Mouse (Mus musculus): ENCODE data around the gene Skida1. TPM values are rescaled to one million over a fixed set of nuclear protein-coding genes. Genes with fewer than 3 reads are reported as not detected.
A peak's percentile ranks its signal among the peaks of the same experiment; 100 is the strongest.
"Not testable (repeated sequence)": the region's sequence is repeated elsewhere in the genome, so short reads cannot be mapped to it uniquely, and the experiment has no call there.

The Skida1 gene
- not detected in 2 replicates for total RNA-seq (2017)

DNA sequence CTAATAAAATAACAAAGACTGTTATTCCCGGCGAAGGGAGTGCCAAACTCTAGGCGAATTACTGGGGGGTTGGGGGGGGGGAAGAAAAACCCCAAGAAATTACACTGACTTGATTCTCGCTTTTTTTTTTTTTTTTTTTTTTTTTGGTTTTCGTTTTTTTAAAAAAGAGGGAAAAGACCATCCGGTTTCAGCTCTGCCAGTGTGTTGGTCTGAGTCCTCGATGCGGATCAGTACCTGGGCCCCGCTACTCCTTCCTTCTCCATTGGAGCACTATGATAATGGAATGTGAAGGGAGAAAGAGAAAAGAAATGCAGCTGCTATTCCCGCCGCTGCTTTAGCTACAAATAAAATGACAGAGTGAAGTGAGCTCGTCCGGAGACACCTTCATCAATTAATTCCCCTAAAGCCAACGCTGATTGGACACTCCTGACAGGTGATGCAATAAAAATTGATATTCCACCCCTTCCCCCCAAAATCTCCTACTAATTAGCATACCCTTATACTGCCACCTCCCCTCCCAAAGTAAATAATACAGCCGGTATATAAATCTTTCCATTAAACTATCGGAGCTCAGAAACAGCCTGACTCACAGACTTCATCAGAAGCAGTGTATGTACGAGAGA is at the start of gene Skida1:
Gene Skida1, minus strand, starts transcription at position 599 of the 623 bp plus-strand sequence.
- no peak for ATAC-seq (replicated peaks; ENCODE audit: low read depth, poor library complexity, severe bottlenecking)

DNA sequence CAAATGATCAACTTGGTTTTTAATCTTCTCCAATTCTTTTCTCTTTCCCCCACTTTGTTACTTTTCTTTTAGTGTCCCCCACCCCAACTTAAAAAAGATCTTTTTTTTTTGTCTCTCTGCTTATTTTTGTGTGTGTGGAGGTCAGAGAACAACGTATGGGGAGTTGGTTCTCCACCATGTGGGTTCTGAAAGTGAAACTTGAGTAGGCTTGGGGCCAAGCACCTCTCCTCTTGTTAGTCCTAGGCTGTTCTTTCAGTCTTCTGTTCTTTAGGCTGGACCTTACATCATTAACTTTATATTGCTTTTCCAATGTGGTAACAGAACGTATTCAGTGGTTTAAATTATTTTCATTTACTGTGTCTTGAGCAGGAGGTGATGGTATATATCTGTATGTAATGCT is 47.0 kb upstream of the Skida1 start:
- no peak for ATAC-seq (replicated peaks; ENCODE audit: low read depth, poor library complexity, severe bottlenecking)

DNA sequence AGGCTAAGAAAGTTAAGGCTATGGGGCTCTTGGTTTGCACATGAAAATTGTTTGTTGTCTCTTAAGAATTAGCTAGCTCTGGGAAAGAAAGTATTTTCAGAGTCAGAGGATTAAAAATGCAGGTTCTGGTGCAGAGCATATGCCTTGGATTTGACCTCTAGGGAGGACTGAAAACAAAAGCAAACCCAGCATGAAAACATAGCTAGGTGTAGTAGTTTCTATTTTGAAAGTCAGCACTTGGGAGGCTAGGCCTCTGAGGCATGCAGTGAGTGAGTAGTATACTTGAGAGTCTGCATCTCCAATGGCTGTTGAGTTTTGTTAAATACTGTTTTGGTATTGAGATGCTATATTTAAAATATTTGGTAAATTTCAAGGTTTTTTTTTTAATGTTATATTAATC is 45.5 kb upstream of the Skida1 start:
- ATAC-seq (replicated peaks; ENCODE audit: low read depth, poor library complexity, severe bottlenecking): no peak

DNA sequence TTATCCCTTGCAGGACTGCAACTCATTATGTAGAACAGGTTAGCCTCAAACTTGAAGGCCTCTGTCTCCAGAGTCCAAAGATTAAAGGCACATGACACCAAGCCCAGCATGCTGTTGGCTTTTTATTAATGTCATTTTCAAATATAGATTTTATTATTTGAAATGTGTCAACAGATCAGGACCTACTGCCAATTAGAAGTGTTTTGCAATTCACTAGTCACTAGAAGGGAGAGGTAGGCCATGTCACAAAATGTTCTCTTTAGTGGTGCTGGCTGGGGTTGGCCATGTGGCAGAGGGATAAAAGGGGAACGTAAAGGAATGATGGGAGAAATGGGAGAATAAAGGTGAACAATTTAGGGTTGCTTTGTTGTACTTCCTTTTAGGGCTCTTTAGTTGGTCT is 45.0 kb upstream of the Skida1 start:
- no peak for ATAC-seq (replicated peaks; ENCODE audit: low read depth, poor library complexity, severe bottlenecking)

DNA sequence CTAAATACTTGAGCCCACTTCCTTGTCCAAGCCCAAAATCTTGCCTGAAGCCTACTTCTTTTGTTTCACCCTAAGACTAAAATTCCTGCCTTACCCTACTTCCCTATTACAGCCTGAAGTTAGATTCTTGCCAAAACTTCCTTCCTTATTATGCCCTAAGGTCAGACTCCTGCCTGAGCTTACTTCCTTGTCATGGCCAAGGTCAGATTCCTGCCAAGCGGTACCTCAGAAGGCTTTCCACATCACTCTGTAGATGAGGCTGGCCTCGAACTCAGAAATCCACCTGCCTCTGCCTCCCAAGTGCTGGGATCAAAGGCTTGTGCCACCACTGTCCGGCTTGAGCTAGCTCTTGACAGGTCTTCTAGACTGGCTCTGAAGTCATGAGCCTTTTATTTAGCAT is 38.8 kb upstream of the Skida1 start:
- not testable (repeated sequence) for ATAC-seq (replicated peaks; ENCODE audit: low read depth, poor library complexity, severe bottlenecking)

DNA sequence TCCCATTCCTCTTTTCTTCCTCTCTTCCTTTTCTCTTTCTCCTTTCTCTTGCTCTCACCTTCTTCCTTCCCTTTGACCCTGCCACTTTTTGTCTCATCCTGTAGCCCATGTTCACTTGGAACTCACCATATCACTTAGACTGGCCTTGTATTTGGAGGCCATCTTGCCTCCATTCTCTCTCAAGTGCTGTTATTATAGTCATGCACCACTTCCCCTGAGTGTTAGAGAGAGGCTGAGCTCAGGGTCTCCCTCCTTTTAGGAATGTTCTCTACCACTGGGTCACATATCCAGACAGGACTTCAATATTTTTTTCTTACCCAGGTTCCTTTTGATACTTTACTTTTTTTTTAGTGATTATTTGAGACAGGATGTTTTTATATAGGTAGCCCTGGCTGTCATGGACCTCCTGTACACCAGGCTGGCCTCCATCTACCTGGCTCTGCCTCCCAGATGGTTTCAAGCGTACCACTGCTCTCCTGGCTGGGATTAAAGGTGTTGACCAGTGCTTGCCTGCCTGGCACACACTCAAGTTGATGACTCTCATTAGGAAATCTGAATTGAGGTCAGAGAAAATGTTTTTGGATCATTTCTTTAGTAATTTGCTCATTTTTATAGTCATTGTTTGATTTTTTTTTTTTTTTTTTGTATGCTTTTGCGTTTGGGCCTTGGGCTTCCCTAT is 31.5 kb upstream of the Skida1 start:
- ATAC-seq (replicated peaks; ENCODE audit: low read depth, poor library complexity, severe bottlenecking): no peak

DNA sequence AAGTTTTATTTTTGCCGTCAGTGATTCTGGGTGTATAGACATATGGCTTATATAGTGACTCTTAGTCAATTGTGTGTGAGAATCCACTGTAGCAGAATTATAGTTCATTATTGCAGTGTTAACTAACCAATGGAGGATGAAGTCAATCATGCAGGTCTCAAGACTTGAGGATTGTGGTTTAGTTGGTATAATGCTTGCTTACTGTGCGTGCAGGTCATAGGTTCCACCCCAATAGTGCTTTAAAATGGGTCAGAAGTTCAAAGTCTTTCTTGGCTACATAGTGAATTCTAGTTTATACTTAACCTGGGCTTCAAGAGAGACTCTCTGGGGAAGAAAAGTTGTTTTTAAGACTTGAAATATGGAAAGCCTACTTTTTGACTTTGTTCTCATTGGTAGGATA is 23.1 kb upstream of the Skida1 start:
- ATAC-seq (replicated peaks; ENCODE audit: low read depth, poor library complexity, severe bottlenecking): no peak

DNA sequence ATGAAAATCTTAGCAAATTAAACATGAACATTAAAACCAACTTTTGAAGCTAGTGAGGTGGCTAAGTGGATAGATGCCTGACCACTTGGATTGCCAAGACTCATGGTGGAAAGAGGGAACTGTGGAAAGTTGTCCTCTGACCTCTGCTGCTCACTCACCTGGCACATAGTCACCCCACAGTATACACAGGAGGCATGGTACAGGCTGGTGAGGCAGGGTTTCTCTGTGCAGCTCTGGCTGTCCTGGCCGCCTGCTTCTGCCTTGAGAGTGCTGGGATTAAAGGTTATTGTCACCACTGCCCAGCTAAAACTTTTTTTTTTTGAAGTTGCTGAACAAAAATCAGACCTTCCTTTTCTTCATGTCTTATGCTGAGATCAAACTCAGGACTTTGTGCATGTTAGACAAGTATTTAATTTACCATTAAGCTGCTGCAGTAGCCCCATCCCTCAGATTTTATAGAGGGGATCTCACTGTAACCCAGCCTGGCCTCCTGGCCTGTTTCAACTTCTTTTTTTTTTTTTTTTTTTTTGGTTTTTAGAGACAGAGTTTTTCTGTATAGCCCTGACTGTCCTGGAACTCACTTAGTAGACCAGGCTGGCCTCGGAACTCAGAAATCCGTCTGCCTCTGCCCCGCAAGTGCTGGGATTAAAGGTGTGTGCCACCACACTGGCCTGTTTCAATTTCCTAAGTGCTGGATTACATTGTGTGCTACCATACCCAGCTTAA is 19.4 kb upstream of the Skida1 start:
- ATAC-seq (replicated peaks; ENCODE audit: low read depth, poor library complexity, severe bottlenecking): no peak

DNA sequence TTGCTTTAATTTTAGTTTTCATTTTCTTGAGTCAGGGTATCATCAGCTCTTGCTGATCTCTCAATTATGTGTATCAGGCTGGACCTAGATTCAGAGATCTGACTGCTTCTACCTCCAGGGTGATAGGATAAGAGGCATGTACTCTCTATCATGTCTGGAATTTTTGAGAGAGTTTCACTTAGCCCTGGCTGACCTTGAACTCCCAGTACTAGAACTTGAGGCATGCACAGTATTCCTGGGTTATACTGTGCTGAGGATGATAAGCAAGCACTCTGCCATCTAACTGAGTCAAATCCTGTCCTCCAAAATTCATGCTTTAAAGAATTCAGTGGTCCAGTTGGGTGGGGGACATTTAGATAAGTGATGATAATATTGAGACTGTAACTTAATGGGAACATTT is 17.6 kb upstream of the Skida1 start:
- no peak for ATAC-seq (replicated peaks; ENCODE audit: low read depth, poor library complexity, severe bottlenecking)

DNA sequence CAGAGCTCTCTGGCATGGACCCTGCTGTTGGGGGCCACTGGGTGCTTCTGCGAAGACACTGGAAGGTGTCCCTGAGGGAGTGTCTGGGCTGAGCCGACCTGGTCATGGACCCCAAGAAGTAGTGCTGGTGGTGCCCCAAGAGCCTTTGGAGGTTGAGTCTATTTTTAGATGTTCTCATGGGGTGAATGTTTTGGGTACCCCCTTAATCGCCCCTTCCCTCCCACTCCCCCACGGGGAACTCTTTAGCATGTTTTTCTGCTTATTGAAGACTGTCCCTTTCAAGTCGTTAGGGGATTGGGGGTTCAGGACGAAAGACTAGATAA is 16.8 kb upstream of the Skida1 start:
- ATAC-seq (replicated peaks; ENCODE audit: low read depth, poor library complexity, severe bottlenecking): no peak; the same call in 1 of the 2 replicates

DNA sequence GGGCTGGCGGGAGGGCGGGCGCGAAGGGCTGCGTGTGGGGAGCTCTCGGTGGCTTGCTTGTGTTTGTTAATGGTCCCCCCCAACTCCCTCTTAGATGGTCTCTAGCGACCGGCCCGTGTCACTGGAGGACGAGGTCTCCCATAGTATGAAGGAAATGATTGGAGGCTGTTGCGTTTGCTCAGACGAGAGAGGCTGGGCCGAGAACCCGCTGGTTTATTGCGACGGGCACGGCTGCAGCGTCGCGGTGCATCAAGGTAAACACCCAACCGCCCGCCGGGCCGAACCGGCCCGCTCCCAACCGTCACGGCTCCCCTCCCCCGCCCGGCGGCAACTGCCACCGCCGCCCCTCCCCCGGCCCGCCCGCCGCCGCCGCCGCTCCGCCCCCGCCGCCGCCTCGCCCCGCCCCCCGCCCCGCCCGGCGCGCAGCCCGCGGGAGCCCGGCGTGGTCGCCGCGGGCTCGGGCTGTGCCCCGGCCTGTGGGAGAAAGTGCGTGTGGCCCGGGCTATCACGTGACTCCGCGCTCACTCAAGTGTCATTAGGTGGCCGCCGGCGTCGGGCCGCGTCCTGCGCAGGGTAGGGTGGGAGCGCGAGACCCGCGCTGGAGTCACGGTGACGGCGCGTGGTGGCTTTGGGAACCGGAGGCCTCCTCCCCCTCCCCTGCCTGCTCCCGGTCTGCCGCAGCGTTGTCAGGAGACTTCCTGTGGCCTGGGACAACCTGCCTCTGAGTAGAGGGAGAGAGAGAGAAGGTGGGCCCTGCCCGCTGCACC is 16.3 kb upstream of the Skida1 start:
- ATAC-seq (replicated peaks; ENCODE audit: low read depth, poor library complexity, severe bottlenecking): peak; percentile 47

DNA sequence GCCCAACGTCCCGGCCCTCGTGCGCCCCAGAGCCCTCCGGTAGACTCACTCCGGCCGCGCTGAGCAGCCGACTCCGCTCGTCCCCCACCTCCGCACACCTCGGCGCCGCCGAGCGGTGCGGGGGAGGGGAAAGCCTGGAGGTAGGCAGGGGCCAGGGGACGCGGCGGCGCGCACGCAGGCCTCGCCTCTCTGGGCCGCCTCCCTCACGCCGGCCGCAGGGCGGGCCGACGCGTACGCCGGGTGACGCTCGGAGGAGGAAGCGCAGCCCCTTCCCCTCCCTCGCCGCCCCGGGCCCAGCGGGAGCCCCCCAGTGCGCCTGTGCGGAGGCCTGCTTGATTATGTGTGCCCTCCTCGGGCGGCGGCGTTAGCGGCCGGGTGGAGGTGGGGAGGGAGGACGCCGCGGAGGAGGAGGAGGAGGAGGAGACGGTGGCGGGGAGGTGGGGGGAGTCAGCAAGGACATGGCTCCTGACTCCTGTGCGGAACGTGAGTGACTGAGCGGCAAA is 15.6 kb upstream of the Skida1 start:
- ATAC-seq (replicated peaks; ENCODE audit: low read depth, poor library complexity, severe bottlenecking): peak; percentile 67

DNA sequence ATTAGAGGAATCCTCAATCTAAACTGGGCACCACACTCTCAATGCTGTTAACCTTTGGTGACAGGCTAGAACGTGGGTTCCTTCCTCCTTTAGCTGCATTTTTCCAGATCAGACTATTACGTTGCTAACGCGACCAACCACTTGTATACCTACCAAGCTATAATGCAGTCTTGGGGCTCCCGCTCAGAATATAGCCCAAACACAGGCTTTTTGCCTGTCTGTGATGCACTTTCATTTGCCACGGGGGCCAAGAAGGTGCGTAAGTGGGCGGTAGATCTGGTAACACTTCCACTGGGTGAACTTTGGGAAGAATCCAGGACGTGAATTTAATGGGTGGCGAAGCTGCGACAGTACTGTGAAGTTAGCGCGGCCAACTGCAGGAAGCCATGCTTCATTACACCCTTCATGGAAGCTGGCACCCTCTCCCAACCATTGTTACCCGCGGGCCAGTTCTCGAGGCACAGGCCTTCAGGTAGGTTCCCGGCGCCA is 15.0 kb upstream of the Skida1 start:
- ATAC-seq (replicated peaks; ENCODE audit: low read depth, poor library complexity, severe bottlenecking): peak; percentile 40

DNA sequence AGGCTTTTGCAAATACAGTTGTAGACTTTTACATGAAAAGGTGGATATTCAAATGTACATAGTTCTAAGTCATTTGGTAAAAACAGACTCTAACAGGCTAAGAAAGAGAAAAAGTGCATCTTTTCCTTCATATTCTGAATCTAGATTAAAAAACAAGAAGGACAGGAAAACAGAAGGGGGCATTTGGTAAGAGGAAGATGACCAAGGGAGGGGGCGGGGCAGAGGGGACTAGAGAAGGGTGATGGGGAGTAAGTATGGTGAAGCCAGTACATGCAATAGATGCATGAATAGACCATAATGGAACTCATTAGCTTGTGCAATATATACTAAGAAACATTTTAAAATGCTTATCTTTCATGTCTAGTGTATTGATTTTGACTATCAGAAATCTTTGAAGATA is 11.5 kb upstream of the Skida1 start:
- ATAC-seq (replicated peaks; ENCODE audit: low read depth, poor library complexity, severe bottlenecking): no peak

DNA sequence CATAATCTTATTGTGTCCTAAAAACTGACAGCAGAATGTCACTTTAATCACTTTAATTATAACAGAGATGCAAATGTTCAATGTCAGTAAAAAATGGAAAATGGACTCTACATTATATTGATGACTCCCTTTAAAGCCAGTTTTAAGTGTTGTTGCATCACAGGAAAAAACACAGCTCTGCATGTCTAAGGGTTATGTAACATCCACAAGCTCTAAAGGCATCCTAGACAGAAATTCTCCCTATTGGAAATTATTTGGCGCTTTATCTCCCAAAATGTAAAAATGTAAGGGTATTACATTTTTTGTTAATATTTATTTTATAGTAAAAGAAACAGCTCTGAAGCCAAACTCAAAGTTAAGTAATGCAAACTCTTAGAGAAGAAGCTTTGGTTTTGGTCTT is 11.0 kb upstream of the Skida1 start:
- ATAC-seq (replicated peaks; ENCODE audit: low read depth, poor library complexity, severe bottlenecking): no peak

DNA sequence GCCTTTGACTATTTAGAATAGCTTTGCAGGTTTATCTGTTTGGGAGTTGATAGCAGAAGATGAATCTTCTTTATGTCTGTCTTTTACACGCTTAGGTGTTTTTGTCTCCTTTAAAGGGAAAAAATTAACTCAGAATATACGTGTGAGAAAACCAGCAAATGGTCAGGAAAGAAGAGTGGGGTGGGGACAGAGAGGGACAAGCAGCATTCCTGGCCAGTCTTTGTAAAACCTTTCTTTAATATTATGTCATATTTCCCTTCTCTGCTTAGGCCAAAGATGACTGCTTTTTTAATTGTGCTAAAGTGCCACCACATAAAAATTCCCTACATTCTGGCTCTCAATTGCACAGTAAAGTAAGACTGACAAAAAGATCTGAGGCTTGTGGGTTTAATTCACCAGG is 10.2 kb upstream of the Skida1 start:
- no peak for ATAC-seq (replicated peaks; ENCODE audit: low read depth, poor library complexity, severe bottlenecking)

DNA sequence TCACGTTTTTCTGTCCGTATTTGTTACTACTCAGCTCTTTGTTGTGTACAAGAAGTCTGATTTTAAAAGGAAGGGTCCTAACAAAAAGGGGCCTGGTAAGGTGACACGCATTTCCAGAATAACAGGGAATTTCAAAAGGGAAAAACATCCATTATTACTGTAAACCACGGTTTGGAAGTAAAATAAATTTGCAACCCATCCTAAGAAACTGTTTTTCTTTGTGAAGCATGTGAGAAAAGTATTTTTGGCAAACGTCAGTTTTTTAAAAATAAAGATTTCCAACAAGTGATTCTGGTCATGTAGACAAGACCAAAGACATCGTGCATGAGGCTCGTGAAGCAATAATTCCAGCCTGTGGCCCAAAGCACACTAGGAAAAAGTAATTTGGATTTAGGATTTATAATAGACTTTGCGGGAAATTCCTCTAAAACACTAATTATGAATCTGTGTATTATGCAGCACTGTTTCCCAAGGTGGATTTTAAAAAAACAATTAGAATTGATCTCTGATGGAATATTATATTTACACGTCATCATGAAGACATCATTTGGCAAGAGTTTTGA is 9.4 kb upstream of the Skida1 start:
- ATAC-seq (replicated peaks; ENCODE audit: low read depth, poor library complexity, severe bottlenecking): no peak

DNA sequence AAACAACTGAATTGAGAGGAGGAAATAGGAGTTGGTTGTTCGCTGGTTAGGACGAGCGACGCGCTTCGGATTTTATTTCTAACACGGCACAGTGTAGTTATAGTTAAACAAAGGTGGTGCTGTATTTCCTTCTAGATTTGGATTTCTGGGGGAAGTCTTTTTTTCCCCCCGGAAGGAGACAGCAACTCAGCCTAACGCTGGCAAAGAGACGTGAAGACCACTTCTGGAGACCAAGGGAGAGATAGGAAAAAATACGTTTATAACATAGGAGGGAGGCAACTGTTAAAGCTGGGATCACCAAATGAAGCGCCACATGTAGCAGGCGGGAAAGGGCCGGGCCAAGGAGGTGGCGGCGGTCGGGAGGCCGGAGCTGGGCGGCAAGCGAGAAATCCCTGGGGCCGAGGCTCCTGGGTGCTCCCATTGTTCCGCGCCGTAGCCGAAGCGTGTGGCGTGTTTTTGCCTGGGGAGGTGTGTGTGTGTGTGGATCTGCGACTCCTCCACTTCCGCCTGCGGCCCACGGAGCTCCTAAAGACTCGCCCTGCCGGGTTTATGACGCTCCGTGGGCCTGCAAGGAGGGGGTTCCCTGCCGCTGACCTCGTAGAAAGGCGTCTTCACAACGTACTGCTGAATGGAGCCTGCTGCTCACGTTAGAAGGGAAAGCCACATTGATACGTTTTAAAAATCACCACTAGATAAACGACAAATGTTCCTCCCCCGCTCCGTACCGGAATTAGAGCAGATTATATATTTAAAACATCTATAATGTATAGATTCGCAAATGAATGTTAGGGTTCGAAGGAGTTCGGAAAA is 8.7 kb upstream of the Skida1 start:
- ATAC-seq (replicated peaks; ENCODE audit: low read depth, poor library complexity, severe bottlenecking): peak; percentile 29

DNA sequence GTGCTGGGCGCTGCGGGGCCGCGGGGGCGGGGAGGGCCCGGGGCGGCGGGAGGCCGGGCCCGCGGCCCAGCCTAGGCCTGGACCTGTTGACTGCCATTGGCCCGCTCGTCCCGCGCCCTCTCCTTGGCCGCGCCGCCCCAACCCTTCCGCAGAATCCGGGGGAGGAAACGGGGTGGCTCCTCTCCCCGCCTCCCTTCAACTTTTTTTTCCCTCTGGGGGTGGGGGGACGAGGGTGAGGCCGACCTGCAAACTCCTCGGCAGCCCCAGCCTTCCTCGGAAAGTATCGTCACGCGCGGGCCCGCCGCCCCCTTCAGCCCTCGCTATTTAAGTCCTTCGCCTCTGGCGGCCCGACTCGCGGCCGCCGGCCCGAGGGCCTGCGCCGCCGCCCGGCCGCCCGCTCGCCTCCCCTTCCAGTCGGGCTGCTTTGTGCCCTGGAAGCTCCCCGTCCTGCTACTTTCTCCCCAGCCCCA is 8.0 kb upstream of the Skida1 start:
- peak; percentile 88 for ATAC-seq (replicated peaks; ENCODE audit: low read depth, poor library complexity, severe bottlenecking)
